Mouse (Mus musculus) testis, adult 2 months (tissue): ENCODE measurements around the gene Rhbdf2.

Source experiments
- CTCF ChIP-seq: fragments of 200-500 bp; IDR thresholded peaks from 2 replicates; pipeline ENCODE4 v1.5.1; 2012; ENCODE audit warnings: low read depth, mild to moderate bottlenecking, inconsistent platforms, low read length, moderate library complexity; ENCODE audit not compliant: control insufficient read depth, insufficient read depth, insufficient replicate concordance
- POLR2A ChIP-seq: fragments of 200-500 bp; IDR thresholded peaks from 2 replicates; pipeline ENCODE4 v1.6.1; 2012; ENCODE audit warnings: low read depth, mild to moderate bottlenecking, inconsistent platforms, low read length, moderate library complexity; ENCODE audit not compliant: control insufficient read depth

GRCm38 (mm10) chr11:116574982-116575381 is 51.8 kb downstream of the Rhbdf2 start:
- TF ChIP-seq CTCF (no peak), POLR2A (no peak)
